Mouse (Mus musculus): ENCODE data around the gene Hist1h2bg.

- TF ChIP-seq TAL1 (IDR thresholded peaks at IDR 0.05; ENCODE audit: low read length) (no peak), GATA1 (IDR thresholded peaks at IDR 0.05; ENCODE audit: low read length) (0 out of 2 replicates have a peak, but pooled peaks have one; percentile 1)
These were observed 11.2 kb downstream of the Hist1h2bg start for GRCm38 (mm10) chr13:23582219-23583056.

All from erythroblast, embryonic 14.5 days (primary cell).